Mouse (Mus musculus) heart, postnatal 25 days (tissue): Measurements from ENCODE around the gene Csmd2. TPM values are rescaled to one million over a fixed set of nuclear protein-coding genes. Genes with fewer than 3 reads are reported as not detected.

ENCODE experiments used
- DNase-seq: peaks from one replicate; pipeline ENCODE4 v3.0.0; 2022; ENCODE audit warnings: low spot score
- intact Hi-C: fragments of 180-260 bp; cut with DNase I; formaldehyde crosslinking; loops from one replicate; pipeline ENCODE4 v1.15.1; 2025
- total RNA-seq, 2 experiments: library from RNA; stranded (reverse); gene quantifications; 2 replicates each; pipeline ENCODE4 v1.2.3; 2021

The Csmd2 gene
- total RNA-seq, 2 experiments from 2014 or later = 0.03 to 0.06 TPM

GRCm38 (mm10) chr4:128233458-128233857 is 245.8 kb downstream of the Csmd2 start:
- DNase-seq = no peak
- intact Hi-C loops = no loop called here

- intact Hi-C loops = no loop called here
Measured at GRCm38 (mm10) chr4:128239113-128239512, 251.5 kb downstream of the Csmd2 start.

GRCm38 (mm10) chr4:128241075-128241853 is 253.6 kb downstream of the Csmd2 start:
- intact Hi-C loops = no loop called here
- DNase-seq = no peak

More at GRCm38 (mm10) chr4:128239113-128239512, 251.5 kb downstream of the Csmd2 start:
- DNase-seq = no peak

- intact Hi-C loops = no loop called here
Measured at GRCm38 (mm10) chr4:128241854-128242356, 254.2 kb downstream of the Csmd2 start.

GRCm38 (mm10) chr4:128245201-128245600 is 257.5 kb downstream of the Csmd2 start:
- intact Hi-C loops = no loop called here
- no peak for DNase-seq

More at GRCm38 (mm10) chr4:128241854-128242356, 254.2 kb downstream of the Csmd2 start:
- no peak for DNase-seq

- intact Hi-C loops = loop anchor here (1.0 kb wide), 1 partner anchor 25 kb away; no protein-coding TSS in a partner anchor
- no peak for DNase-seq
Measured at GRCm38 (mm10) chr4:128248676-128249075, 261.0 kb downstream of the Csmd2 start.

DNA sequence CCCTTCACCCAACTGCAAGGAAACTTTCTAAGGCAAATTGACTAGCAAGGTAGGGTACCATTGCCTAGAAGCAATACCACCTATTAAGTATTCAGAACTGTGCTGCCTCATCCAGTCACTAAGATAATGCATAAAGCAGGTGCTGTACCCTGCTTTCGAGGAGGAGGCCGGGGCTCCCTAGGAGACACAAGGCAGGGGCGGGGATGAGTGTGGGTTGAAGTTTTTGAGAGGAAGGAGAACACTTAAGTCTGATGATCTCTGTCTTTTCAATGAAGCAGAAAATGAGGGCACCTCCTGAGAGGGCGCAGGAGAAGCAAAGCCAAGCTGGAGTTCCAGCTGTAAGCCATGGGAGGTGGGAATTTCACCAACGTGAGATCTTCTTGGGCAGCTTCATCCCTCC is 271.6 kb downstream of the Csmd2 start:
- no peak for DNase-seq
- intact Hi-C loops = no loop called here

DNA sequence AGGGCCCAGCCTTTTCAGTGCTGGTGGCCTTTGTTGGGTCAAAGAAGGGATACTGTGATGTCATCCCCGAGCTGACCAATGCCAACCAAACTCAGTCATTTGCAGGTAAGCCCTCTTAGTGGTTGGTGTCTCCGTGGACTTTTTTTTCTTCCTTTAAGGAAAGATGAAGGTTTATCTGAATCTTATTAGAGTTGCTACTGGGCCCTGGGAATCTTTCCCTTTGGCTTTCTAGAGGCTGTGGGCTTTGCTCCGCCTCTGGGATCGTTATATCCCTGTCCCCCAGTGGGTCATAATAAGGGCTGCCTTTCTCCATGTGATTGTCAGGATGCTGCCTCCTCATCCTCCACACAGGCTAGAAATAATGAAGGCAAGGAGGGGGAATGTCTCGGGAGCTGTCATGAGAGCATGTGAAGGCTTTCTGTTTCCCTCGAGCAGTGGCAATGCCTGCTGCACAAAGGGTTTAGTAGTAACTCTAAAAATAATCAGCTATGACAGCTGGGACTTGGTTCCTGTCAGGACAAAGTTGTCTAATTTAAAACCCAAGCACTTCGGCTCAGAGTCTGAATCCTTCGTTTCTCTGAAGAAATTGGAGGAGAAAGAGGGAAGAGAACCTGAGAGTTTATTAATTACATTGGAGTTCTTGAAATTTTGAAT is 273.4 kb downstream of the Csmd2 start, which contains the start of gene Hmgb4:
Gene Hmgb4 (minus strand): TSS at position 51 of the 654 bp plus-strand sequence.
- DNase-seq = no peak
- intact Hi-C loops = no loop called here

GRCm38 (mm10) chr4:128264491-128264890 is 276.8 kb downstream of the Csmd2 start:
- no peak for DNase-seq
- intact Hi-C loops = no loop called here

DNA sequence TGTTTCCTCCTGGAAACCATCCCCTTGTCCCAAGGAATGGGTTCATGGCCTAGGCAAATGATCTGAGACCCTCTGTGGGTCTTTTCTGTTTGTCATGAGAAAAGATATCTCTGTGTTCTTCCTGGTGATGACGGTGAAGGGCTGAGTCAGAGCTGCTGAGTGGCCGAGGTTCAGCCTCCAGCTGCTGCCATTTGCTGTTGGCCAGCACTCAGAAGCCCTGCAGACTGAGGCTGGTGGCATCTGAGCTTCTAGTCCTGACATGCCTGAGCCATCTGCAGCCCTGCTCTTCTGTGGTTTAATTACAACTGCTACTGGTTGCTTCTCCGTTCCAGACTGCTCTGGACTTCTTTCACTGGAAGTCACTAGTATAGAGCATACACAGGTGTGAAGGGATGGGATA is 277.7 kb downstream of the Csmd2 start:
- no peak for DNase-seq
- intact Hi-C loops = no loop called here

- intact Hi-C loops = no loop called here
- no peak for DNase-seq
Measured at GRCm38 (mm10) chr4:128269261-128269875, 281.7 kb downstream of the Csmd2 start.

DNA sequence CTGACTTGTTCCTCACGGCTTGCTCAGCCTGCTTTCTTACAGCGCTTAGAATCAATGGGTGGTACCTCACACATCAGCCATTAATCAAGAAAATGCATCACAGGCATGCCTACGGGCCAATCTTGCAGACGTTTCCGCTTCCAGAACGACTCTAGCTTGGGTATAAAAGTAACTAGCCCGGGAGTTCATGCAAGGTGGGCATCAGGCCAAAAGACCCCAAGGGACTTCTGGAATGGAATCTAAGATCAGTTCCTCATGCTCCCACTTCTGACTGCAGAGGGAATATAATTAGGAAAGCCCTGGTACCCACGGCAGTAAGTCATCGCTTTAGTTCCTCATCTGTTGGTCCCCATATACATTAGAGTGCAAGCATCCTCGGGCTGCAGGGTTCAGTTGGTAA is 282.5 kb downstream of the Csmd2 start:
- no peak for DNase-seq
- intact Hi-C loops = no loop called here

- no peak for DNase-seq
Measured at GRCm38 (mm10) chr4:128270931-128271330, 283.3 kb downstream of the Csmd2 start.

GRCm38 (mm10) chr4:128272501-128272900 is 284.8 kb downstream of the Csmd2 start:
- no peak for DNase-seq
- intact Hi-C loops = no loop called here

More at GRCm38 (mm10) chr4:128270931-128271330, 283.3 kb downstream of the Csmd2 start:
- intact Hi-C loops = no loop called here

DNA sequence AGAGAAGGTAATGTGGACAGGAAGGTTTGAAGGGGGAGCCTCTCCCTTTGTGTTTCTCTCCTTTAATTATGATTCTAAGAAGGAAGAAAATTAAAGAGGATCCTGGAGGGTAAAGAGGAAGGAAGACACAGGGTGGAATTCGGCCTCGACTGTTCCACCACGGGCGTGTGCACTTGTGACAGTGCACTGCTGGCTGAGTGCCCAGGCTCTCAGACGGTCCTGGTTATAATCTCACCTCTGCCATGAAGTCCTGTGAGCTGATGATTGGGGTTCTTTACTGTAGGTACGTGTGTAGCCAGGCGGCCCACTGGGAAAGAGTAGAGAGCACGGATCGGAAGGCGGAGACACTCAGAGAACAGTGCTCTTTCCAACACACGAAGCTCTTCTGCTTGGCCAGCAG is 285.5 kb downstream of the Csmd2 start:
- intact Hi-C loops = loop anchor here (1.0 kb wide), 1 partner anchor 24 kb away; no protein-coding TSS in a partner anchor
- no peak for DNase-seq

GRCm38 (mm10) chr4:128275116-128275515 is 287.5 kb downstream of the Csmd2 start:
- intact Hi-C loops = no loop called here
- DNase-seq = no peak

DNA sequence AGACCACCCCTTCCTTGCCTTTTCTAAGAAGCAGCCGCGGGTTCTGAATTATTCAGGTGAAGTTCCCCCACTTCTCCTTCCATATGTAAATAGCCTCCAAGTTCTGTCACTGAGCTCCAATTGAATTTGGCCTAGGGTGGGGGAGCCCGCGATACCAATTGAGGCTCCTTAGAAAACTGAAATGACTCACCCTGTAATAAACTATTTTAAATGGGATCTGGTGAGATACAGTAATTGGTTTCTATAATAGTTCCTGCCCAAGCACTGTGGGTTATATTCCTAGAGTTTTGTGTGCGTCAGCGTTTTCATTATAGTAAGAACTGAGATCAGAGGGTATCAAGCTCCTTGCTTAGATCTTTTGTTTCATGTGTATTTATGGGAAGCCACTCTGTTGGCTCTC is 287.9 kb downstream of the Csmd2 start:
- DNase-seq = no peak
- intact Hi-C loops = no loop called here

DNA sequence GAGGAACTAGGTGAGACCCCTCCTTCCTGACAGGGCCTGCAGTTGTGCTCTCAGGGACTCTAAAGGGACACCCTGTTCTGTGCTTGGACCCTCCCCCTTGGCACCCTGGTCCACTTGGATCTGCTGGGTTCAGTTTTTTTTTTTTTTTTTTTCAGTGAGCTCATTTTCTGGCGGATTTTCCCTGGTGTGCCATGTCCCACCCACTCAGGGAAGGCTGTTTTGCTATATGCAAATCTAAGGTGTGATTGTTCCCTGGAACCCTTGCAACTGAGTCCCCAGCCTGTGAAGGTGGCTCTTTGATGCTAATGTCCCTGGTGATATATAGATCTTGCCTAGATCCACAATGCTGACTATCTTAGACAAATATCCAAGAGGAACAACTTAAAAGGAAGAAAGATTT is 297.4 kb downstream of the Csmd2 start:
- intact Hi-C loops = no loop called here
- DNase-seq = no peak

GRCm38 (mm10) chr4:128288095-128288494 is 300.4 kb downstream of the Csmd2 start:
- intact Hi-C loops = no loop called here
- DNase-seq = no peak

GRCm38 (mm10) chr4:128304049-128304448 is 316.4 kb downstream of the Csmd2 start:
- intact Hi-C loops = no loop called here
- no peak for DNase-seq
